Mouse (Mus musculus): ENCODE data around the gene Klhl40. TPM values are rescaled to one million over a fixed set of nuclear protein-coding genes. Genes with fewer than 3 reads are reported as not detected.

The Klhl40 gene
- polyA plus RNA-seq, 1 experiment from 2014 or later = 0.43 TPM

- H3K4me2 ChIP-seq (replicated peaks; ENCODE audit: low read depth) = no peak overlapping the region
- WGBS = 75% methylated on average over 3 of the region's 3 CpGs
- H3K27me3 ChIP-seq (replicated peaks; ENCODE audit: control insufficient read depth, insufficient read depth, low read length) = no peaks in the 10 kb centered on the region
- peaks cover 43% of the 10 kb centered on the region for H3K36me3 ChIP-seq (ENCODE audit: control insufficient read depth, insufficient read depth)
- no peak overlapping the region for H3K4me3 ChIP-seq (ENCODE audit: low read depth, low read length)
- H3K9ac ChIP-seq (ENCODE audit: low read depth, low read length) = no peak overlapping the region
- H3K27ac ChIP-seq (ENCODE audit: low read depth, low read length) = no peak overlapping the region
- H3K4me1 ChIP-seq (replicated peaks; ENCODE audit: control insufficient read depth, insufficient read depth, low read length) = 0 out of 2 replicates have a peak, but pooled peaks cover 4% of the 10 kb centered on the region
- no peak for ATAC-seq
- H3K9me3 ChIP-seq (ENCODE audit: control insufficient read depth) = no peaks in the 10 kb centered on the region
- TF ChIP-seq CTCF (IDR thresholded peaks at IDR 0.05; ENCODE audit: low read depth) = no peak
Observed at GRCm38 (mm10) chr9:121756785-121757184, 20.6 kb upstream of the Klhl40 start.

- H3K4me3 ChIP-seq (ENCODE audit: low read depth, low read length) = no peak overlapping the region
- peak overlapping the region; percentile 17; the same call in 1 of the 2 replicates for H3K4me2 ChIP-seq (replicated peaks; ENCODE audit: low read depth)
- H3K9me3 ChIP-seq (ENCODE audit: control insufficient read depth) = no peaks in the 10 kb centered on the region
- 0 out of 2 replicates have a peak, but pooled peaks cover 4% of the 10 kb centered on the region for H3K4me1 ChIP-seq (replicated peaks; ENCODE audit: control insufficient read depth, insufficient read depth, low read length)
- TF ChIP-seq CTCF (IDR thresholded peaks at IDR 0.05; ENCODE audit: low read depth) = no peak
- no peak overlapping the region for H3K9ac ChIP-seq (ENCODE audit: low read depth, low read length)
- no peak for ATAC-seq
- no peak overlapping the region; the same call in 1 of the 2 replicates for H3K27ac ChIP-seq (ENCODE audit: low read depth, low read length)
- WGBS = 39% methylated on average over 3 of the region's 3 CpGs
- peaks cover 36% of the 10 kb centered on the region for H3K36me3 ChIP-seq (ENCODE audit: control insufficient read depth, insufficient read depth)
- no peaks in the 10 kb centered on the region for H3K27me3 ChIP-seq (replicated peaks; ENCODE audit: control insufficient read depth, insufficient read depth, low read length)
Observed at GRCm38 (mm10) chr9:121757432-121757831, 20.0 kb upstream of the Klhl40 start.

- Histone ChIP-seq H3K4me2 (replicated peaks; ENCODE audit: low read depth) (peak overlapping the region; percentile 100), H3K9me3 (ENCODE audit: control insufficient read depth) (no peaks in the 10 kb centered on the region), H3K9ac (ENCODE audit: low read depth, low read length) (no peak overlapping the region), H3K27ac (ENCODE audit: low read depth, low read length) (no peak overlapping the region; the same call in 1 of the 2 replicates), H3K4me1 (replicated peaks; ENCODE audit: control insufficient read depth, insufficient read depth, low read length) (0 out of 2 replicates have a peak, but pooled peaks cover 4% of the 10 kb centered on the region), H3K36me3 (ENCODE audit: control insufficient read depth, insufficient read depth) (peaks cover 34% of the 10 kb centered on the region), H3K27me3 (replicated peaks; ENCODE audit: control insufficient read depth, insufficient read depth, low read length) (no peaks in the 10 kb centered on the region), H3K4me3 (ENCODE audit: low read depth, low read length) (no peak overlapping the region)
- no peak for TF ChIP-seq CTCF (IDR thresholded peaks at IDR 0.05; ENCODE audit: low read depth)
- 50% methylated on average over 10 of the region's 10 CpGs for WGBS
- no peak for ATAC-seq
Observed at GRCm38 (mm10) chr9:121757835-121758814, 19.3 kb upstream of the Klhl40 start.

- Histone ChIP-seq H3K9ac (ENCODE audit: low read depth, low read length) (peak within 1 kb of the TSS; percentile 81), H3K27me3 (replicated peaks; ENCODE audit: control insufficient read depth, insufficient read depth, low read length) (no peaks in the 10 kb centered on the region), H3K36me3 (ENCODE audit: control insufficient read depth, insufficient read depth) (peaks cover 33% of the 10 kb centered on the region), H3K4me3 (ENCODE audit: low read depth, low read length) (peak within 1 kb of the TSS; percentile 80), H3K9me3 (ENCODE audit: control insufficient read depth) (no peaks in the 10 kb centered on the region), H3K27ac (ENCODE audit: low read depth, low read length) (peak within 1 kb of the TSS; percentile 68), H3K4me2 (replicated peaks; ENCODE audit: low read depth) (peak within 1 kb of the TSS; percentile 100), H3K4me1 (replicated peaks; ENCODE audit: control insufficient read depth, insufficient read depth, low read length) (0 out of 2 replicates have a peak, but pooled peaks cover 4% of the 10 kb centered on the region)
- no peak for TF ChIP-seq CTCF (IDR thresholded peaks at IDR 0.05; ENCODE audit: low read depth)
- under 1% methylated on average over 79 of the region's 97 CpGs for WGBS
- ATAC-seq = peak; percentile 51
Observed at GRCm38 (mm10) chr9:121759091-121760081, 18.0 kb upstream of the Klhl40 start, which contains the start of gene Zfp651. Gene Zfp651 (plus strand): TSS chr9:121759330.

- TF ChIP-seq CTCF (IDR thresholded peaks at IDR 0.05; ENCODE audit: low read depth) = peak; percentile 28; the same call in 1 of the 2 replicates
- Histone ChIP-seq H3K4me3 (ENCODE audit: low read depth, low read length) (peak overlapping the region; percentile 80), H3K36me3 (ENCODE audit: control insufficient read depth, insufficient read depth) (peaks cover 28% of the 10 kb centered on the region), H3K9me3 (ENCODE audit: control insufficient read depth) (no peaks in the 10 kb centered on the region), H3K27ac (ENCODE audit: low read depth, low read length) (peak overlapping the region; percentile 68), H3K4me1 (replicated peaks; ENCODE audit: control insufficient read depth, insufficient read depth, low read length) (0 out of 2 replicates have a peak, but pooled peaks cover 4% of the 10 kb centered on the region), H3K4me2 (replicated peaks; ENCODE audit: low read depth) (peak overlapping the region; percentile 100), H3K27me3 (replicated peaks; ENCODE audit: control insufficient read depth, insufficient read depth, low read length) (no peaks in the 10 kb centered on the region), H3K9ac (ENCODE audit: low read depth, low read length) (peak overlapping the region; percentile 81)
- peak; percentile 49 for ATAC-seq
- WGBS = 2% methylated on average over 43 of the region's 43 CpGs
Observed at GRCm38 (mm10) chr9:121760271-121761090, 16.9 kb upstream of the Klhl40 start.

All from intestine, postnatal 0 days (tissue).